Mouse (Mus musculus) limb, embryonic 11.5 days (tissue): Measurements from ENCODE around the gene Cacnb4. TPM values are rescaled to one million over a fixed set of nuclear protein-coding genes. Genes with fewer than 3 reads are reported as not detected.

Source experiments
- ATAC-seq: fragments of 200-750 bp; cut with Nextera tagmentation; 2 replicates; pipeline ENCODE4 v1.8.0; 2017; ENCODE audit warnings: low read depth; ENCODE audit not compliant: insufficient number of reproducible peaks, low FRiP score, low TSS enrichment
- DNase-seq: peaks from one replicate; pipeline ENCODE4 v3.0.0-alpha.2; 2015; ENCODE audit warnings: low spot score
- H3K27ac ChIP-seq: fragments of 300-500 bp; sonication (generic); replicated peaks from 2 replicates; pipeline ENCODE4 v1.5.1; 2014; ENCODE audit warnings: low read depth, mild to moderate bottlenecking, low read length
- H3K27me3 ChIP-seq: fragments of 300-500 bp; sonication (generic); 2 replicates; pipeline ENCODE4 v1.6.1; 2014; ENCODE audit warnings: mild to moderate bottlenecking, low read length, mixed read lengths; ENCODE audit not compliant: control insufficient read depth, insufficient read depth
- H3K36me3 ChIP-seq: fragments of 300-500 bp; sonication (generic); 2 replicates; pipeline ENCODE4 v1.6.1; 2014; ENCODE audit warnings: mild to moderate bottlenecking, low read length, moderate library complexity, mixed read lengths; ENCODE audit not compliant: control insufficient read depth, insufficient read depth
- H3K4me1 ChIP-seq: fragments of 300-500 bp; sonication (generic); 2 replicates; pipeline ENCODE4 v1.6.1; 2014; ENCODE audit warnings: low read length, mixed read lengths; ENCODE audit not compliant: control insufficient read depth, insufficient read depth
- H3K4me2 ChIP-seq: fragments of 300-500 bp; sonication (generic); 2 replicates; pipeline ENCODE4 v1.6.1; 2014; ENCODE audit warnings: low read depth, mild to moderate bottlenecking, moderate library complexity; ENCODE audit not compliant: severe bottlenecking
- H3K4me3 ChIP-seq: fragments of 300-500 bp; sonication (generic); 2 replicates; pipeline ENCODE4 v1.5.1; 2014; ENCODE audit warnings: low read depth, low read length
- H3K9ac ChIP-seq: fragments of 300-500 bp; sonication (generic); 2 replicates; pipeline ENCODE4 v1.6.1; 2014; ENCODE audit warnings: mild to moderate bottlenecking, low read length
- H3K9me3 ChIP-seq: fragments of 300-500 bp; sonication (generic); 2 replicates; pipeline ENCODE4 v1.6.1; 2016; ENCODE audit warnings: low read length; ENCODE audit not compliant: control insufficient read depth
- WGBS: fragments of 180-500 bp; shearing (Covaris S2); extraction: QIAGEN DNeasy Blood & Tissue Kit; methylation state at CpG from one replicate; pipeline ENCODE4 v1.1.7; 2014; 5-methylcytosine and 5-hydroxymethylcytosine counted together
- polyA plus RNA-seq: library from polyadenylated mRNA; unstranded; fragments of >200 nt; fragmentation: Nextera tagmentation; extraction: Ambion mirVana; gene quantifications from 2 replicates; pipeline ENCODE4 v1.2.1, GENCODE M21; 2014

The Cacnb4 gene
- polyA plus RNA-seq, 1 experiment from 2014 or later = 0.52 TPM

GRCm38 (mm10) chr2:52570171-52570570 is 106.5 kb downstream of the Cacnb4 start:
- ATAC-seq (no peak), DNase-seq (no peak)
- no peaks in the 10 kb centered on the region for H3K9me3 ChIP-seq
- H3K4me2 ChIP-seq = no peak overlapping the region
- no peaks in the 10 kb centered on the region for H3K4me1 ChIP-seq
- H3K36me3 ChIP-seq = no peaks in the 10 kb centered on the region
- no peak overlapping the region for H3K27ac ChIP-seq
- no peak overlapping the region for H3K9ac ChIP-seq
- H3K27me3 ChIP-seq = no peaks in the 10 kb centered on the region
- no peak overlapping the region for H3K4me3 ChIP-seq
- 91% methylated on average over 11 of the region's 11 CpGs for WGBS

GRCm38 (mm10) chr2:52568131-52568530 is 108.5 kb downstream of the Cacnb4 start:
- H3K4me3 ChIP-seq = no peak overlapping the region
- no peaks in the 10 kb centered on the region for H3K36me3 ChIP-seq
- no peaks in the 10 kb centered on the region for H3K27me3 ChIP-seq
- ATAC-seq (no peak), DNase-seq (no peak)
- no peak overlapping the region for H3K4me2 ChIP-seq
- no peak overlapping the region for H3K9ac ChIP-seq
- no peaks in the 10 kb centered on the region for H3K4me1 ChIP-seq
- 82% methylated on average over 3 of the region's 3 CpGs for WGBS
- no peak overlapping the region for H3K27ac ChIP-seq
- H3K9me3 ChIP-seq = no peaks in the 10 kb centered on the region

- no peak overlapping the region for H3K27ac ChIP-seq
- ATAC-seq (no peak), DNase-seq (no peak)
- H3K4me3 ChIP-seq = no peak overlapping the region
- H3K36me3 ChIP-seq = no peaks in the 10 kb centered on the region
- H3K27me3 ChIP-seq = no peaks in the 10 kb centered on the region
- no peak overlapping the region for H3K9ac ChIP-seq
- H3K4me2 ChIP-seq = no peak overlapping the region
- H3K4me1 ChIP-seq = no peaks in the 10 kb centered on the region
- 82% methylated on average over 3 of the region's 3 CpGs for WGBS
- no peaks in the 10 kb centered on the region for H3K9me3 ChIP-seq
These were observed 109.2 kb downstream of the Cacnb4 start for GRCm38 (mm10) chr2:52567421-52567820.

GRCm38 (mm10) chr2:52563277-52563676 is 113.4 kb downstream of the Cacnb4 start:
- Histone ChIP-seq H3K9me3 (no peaks in the 10 kb centered on the region), H3K4me1 (no peaks in the 10 kb centered on the region), H3K27me3 (no peaks in the 10 kb centered on the region), H3K9ac (no peak overlapping the region), H3K27ac (no peak overlapping the region), H3K4me3 (no peak overlapping the region), H3K4me2 (no peak overlapping the region), H3K36me3 (no peaks in the 10 kb centered on the region)
- ATAC-seq (no peak), DNase-seq (no peak)
- 94% methylated on average over 5 of the region's 5 CpGs for WGBS

- Histone ChIP-seq H3K4me2 (no peak overlapping the region), H3K27ac (no peak overlapping the region), H3K4me3 (no peak overlapping the region), H3K9me3 (no peaks in the 10 kb centered on the region), H3K9ac (no peak overlapping the region), H3K36me3 (no peaks in the 10 kb centered on the region), H3K27me3 (no peaks in the 10 kb centered on the region), H3K4me1 (no peaks in the 10 kb centered on the region)
- no peak for ATAC-seq
- WGBS = 94% methylated on average over 3 of the region's 3 CpGs
- no peak for DNase-seq
These were observed 114.3 kb downstream of the Cacnb4 start for GRCm38 (mm10) chr2:52562356-52562755.

- Histone ChIP-seq H3K27ac (no peak overlapping the region), H3K36me3 (no peaks in the 10 kb centered on the region), H3K9me3 (no peaks in the 10 kb centered on the region), H3K9ac (no peak overlapping the region), H3K27me3 (no peaks in the 10 kb centered on the region), H3K4me1 (no peaks in the 10 kb centered on the region), H3K4me3 (no peak overlapping the region), H3K4me2 (no peak overlapping the region)
- WGBS = 83% methylated on average over 7 of the region's 7 CpGs
- ATAC-seq (no peak), DNase-seq (no peak)
These were observed 115.5 kb downstream of the Cacnb4 start for GRCm38 (mm10) chr2:52561137-52561536.

- Histone ChIP-seq H3K27me3 (no peaks in the 10 kb centered on the region), H3K4me2 (no peak overlapping the region), H3K36me3 (no peaks in the 10 kb centered on the region), H3K27ac (no peak overlapping the region), H3K9me3 (no peaks in the 10 kb centered on the region), H3K4me3 (no peak overlapping the region), H3K4me1 (no peaks in the 10 kb centered on the region), H3K9ac (no peak overlapping the region)
- no peak for ATAC-seq
- WGBS = 70% methylated on average over 2 of the region's 2 CpGs
- no peak for DNase-seq
These were observed 116.4 kb downstream of the Cacnb4 start for GRCm38 (mm10) chr2:52560266-52560665.

GRCm38 (mm10) chr2:52558411-52558810 is 118.2 kb downstream of the Cacnb4 start:
- no peaks in the 10 kb centered on the region for H3K27me3 ChIP-seq
- no peak overlapping the region for H3K4me2 ChIP-seq
- WGBS = 51% methylated on average over 8 of the region's 8 CpGs
- H3K36me3 ChIP-seq = no peaks in the 10 kb centered on the region
- H3K4me3 ChIP-seq = no peak overlapping the region
- no peaks in the 10 kb centered on the region for H3K9me3 ChIP-seq
- no peak overlapping the region for H3K9ac ChIP-seq
- no peaks in the 10 kb centered on the region for H3K4me1 ChIP-seq
- ATAC-seq (no peak), DNase-seq (no peak)
- no peak overlapping the region for H3K27ac ChIP-seq

GRCm38 (mm10) chr2:52557503-52558275 is 118.9 kb downstream of the Cacnb4 start:
- WGBS = 85% methylated on average over 12 of the region's 12 CpGs
- Histone ChIP-seq H3K4me2 (no peak overlapping the region), H3K27me3 (no peaks in the 10 kb centered on the region), H3K4me3 (no peak overlapping the region), H3K4me1 (no peaks in the 10 kb centered on the region), H3K9me3 (no peaks in the 10 kb centered on the region), H3K9ac (no peak overlapping the region), H3K27ac (no peak overlapping the region), H3K36me3 (no peaks in the 10 kb centered on the region)
- no peak for ATAC-seq
- no peak for DNase-seq
